Mouse (Mus musculus): ENCODE measurements around the gene Klre1.
"Not testable (repeated sequence)": the region's sequence is repeated elsewhere in the genome, so short reads cannot be mapped to it uniquely, and the experiment has no call there.

Gene Klre1

DNA sequence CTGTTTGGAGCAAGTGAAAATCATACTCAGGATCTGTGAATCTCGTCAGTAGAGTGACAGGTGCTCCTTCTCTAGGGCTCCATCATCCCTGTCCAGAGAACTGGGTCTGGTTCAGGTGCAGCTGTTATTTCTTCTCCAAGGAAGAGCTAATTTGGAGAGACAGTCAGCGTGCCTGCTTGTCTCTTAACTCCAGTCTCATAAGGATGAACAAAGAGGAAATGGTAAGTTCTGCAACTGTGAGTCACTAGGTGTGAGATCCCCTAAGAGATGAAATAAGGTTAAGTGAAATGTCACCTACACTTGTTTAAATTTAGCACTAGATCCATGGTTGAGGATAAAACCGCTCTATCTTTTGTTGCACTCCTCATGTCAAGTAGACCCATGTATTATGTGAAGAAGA lies 5.3 kb downstream of the Klre1 start:
- DNase-seq (ENCODE audit: low spot score in 2 of 2), result no peak

DNA sequence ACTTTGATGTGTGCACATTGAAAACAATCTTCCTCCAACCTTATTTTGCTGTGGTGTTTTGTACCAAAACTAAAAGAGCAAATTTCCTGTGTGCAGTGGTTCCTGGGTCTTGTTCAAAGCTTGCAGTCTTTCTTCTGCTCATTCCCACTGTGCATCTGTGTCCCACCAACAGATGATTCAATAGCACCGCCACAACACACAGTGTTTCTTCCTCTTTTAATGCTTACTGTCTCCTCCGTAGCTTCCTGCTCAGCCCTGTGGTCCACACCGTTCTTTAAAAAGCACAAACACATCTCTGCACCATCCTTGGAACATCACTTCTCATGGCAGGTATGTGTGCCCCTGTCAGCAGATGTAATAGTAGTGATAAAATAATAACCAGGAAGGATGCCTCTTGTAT lies 13.8 kb downstream of the Klre1 start, which contains the start of gene Klrd1:
Gene Klrd1 (plus strand): TSS at position 275 of the 400 bp plus-strand sequence.
- DNase-seq (ENCODE audit: low spot score in 2 of 2), result no peak

DNA sequence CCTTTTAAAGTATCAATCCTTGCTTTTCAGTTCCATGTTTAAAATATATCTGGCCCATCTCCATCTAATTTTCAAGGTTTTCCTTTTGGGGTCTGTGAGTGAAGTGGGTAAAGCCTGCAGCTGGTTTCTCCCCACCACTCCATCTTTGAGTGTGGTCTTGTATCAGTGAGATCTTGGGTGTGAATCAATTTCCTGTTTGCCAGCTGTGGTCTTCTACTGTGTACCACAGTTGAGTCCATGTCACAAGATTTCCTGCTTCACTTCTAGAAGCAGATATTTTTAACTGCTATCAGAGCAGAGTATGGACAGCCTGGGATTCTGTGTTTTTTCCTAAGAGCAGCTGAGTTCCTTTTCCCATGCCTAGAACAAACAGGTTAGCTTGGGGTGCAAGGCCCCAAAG lies 30.7 kb downstream of the Klre1 start:
- no peak for DNase-seq (ENCODE audit: low spot score in 2 of 2)

DNA sequence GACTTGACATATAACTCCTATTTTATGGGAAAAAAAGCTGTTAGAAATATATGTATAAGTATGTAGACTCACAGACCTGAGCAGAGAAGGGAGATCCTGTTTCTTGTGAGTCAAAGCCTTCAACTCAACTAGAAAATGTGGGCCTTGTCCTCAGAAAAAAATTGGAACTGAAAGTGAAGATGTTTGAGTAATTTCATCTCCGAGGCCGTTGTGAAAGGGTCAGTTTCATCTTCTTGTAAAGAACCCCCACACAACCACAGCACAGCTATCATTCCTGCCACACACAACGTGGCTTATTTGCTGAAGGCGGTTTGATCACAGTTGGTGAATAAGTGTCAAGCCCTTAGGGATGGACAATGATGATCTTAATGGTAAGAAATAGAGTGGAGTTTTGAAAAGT lies 46.0 kb downstream of the Klre1 start, which contains the start of gene Klrk1:
Gene Klrk1 (minus strand): TSS at position 130 of the 400 bp plus-strand sequence.
- DNase-seq (ENCODE audit: low spot score in 2 of 2), result no peak

DNA sequence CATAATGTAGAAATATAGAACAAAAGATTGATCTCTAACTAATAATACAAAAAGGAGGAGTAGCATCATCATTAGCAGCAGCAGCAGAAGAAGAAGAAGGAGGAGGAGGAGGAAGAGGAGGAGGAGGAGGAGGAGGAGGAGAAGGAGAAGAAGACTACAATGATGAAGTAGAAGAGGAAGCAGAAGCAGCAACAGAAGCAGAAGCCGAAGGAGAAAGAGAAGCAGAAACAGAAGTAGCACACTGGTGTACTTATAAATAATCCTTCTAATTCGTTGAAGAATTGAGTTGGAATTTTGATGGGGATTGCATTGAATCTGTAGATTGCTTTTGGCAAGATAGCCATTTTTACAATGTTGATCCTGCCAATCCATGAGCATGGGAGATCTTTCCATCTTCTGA lies 53.3 kb downstream of the Klre1 start:
- DNase-seq (ENCODE audit: low spot score in 2 of 2), result not testable (repeated sequence)

Measured in urinary bladder, postnatal 4 days (tissue).